Mouse (Mus musculus) hindbrain, embryonic 12.5 days (tissue): ENCODE measurements around the gene Klf1. TPM values are rescaled to one million over a fixed set of nuclear protein-coding genes. Genes with fewer than 3 reads are reported as not detected.
A peak's percentile ranks its signal among the peaks of the same experiment; 100 is the strongest.

Experiments
- ATAC-seq: fragments of 200-750 bp; cut with Nextera tagmentation; 2 replicates; pipeline ENCODE4 v1.8.0; 2017; ENCODE audit warnings: moderate TSS enrichment; ENCODE audit not compliant: low FRiP score
- H3K27ac ChIP-seq: fragments of 300-500 bp; sonication (generic); 2 replicates; pipeline ENCODE4 v1.5.1; 2016; ENCODE audit warnings: mild to moderate bottlenecking
- H3K27me3 ChIP-seq: fragments of 300-500 bp; sonication (generic); 2 replicates; pipeline ENCODE4 v1.6.1; 2016; ENCODE audit warnings: mild to moderate bottlenecking
- H3K36me3 ChIP-seq: fragments of 300-500 bp; sonication (generic); 2 replicates; pipeline ENCODE4 v1.6.1; 2016; ENCODE audit warnings: mild to moderate bottlenecking
- H3K4me1 ChIP-seq: fragments of 300-500 bp; sonication (generic); 2 replicates; pipeline ENCODE4 v1.6.1; 2016
- H3K4me2 ChIP-seq: fragments of 300-500 bp; sonication (generic); replicated peaks from 2 replicates; pipeline ENCODE4 v1.6.1; 2016; ENCODE audit warnings: mild to moderate bottlenecking
- H3K4me3 ChIP-seq: fragments of 300-500 bp; sonication (generic); 2 replicates; pipeline ENCODE4 v1.5.1; 2016; ENCODE audit warnings: mild to moderate bottlenecking
- H3K9ac ChIP-seq: fragments of 300-500 bp; sonication (generic); 2 replicates; pipeline ENCODE4 v1.6.1; 2016; ENCODE audit warnings: mild to moderate bottlenecking, moderate library complexity
- H3K9me3 ChIP-seq: fragments of 300-500 bp; sonication (generic); replicated peaks from 2 replicates; pipeline ENCODE4 v1.6.1; 2016; ENCODE audit warnings: mild to moderate bottlenecking
- WGBS: fragments of 180-500 bp; shearing (Covaris S2); methylation state at CpG from one replicate; pipeline ENCODE4 v1.1.7; 2016; 5-methylcytosine and 5-hydroxymethylcytosine counted together
- polyA plus RNA-seq: library from polyadenylated mRNA; unstranded; fragments of >200 nt; fragmentation: Nextera tagmentation; extraction: Ambion mirVana; gene quantifications from 2 replicates; pipeline ENCODE4 v1.2.1, GENCODE M21; 2016

Klf1 gene
- polyA plus RNA-seq, 1 experiment from 2014 or later, result 4.2 TPM

DNA sequence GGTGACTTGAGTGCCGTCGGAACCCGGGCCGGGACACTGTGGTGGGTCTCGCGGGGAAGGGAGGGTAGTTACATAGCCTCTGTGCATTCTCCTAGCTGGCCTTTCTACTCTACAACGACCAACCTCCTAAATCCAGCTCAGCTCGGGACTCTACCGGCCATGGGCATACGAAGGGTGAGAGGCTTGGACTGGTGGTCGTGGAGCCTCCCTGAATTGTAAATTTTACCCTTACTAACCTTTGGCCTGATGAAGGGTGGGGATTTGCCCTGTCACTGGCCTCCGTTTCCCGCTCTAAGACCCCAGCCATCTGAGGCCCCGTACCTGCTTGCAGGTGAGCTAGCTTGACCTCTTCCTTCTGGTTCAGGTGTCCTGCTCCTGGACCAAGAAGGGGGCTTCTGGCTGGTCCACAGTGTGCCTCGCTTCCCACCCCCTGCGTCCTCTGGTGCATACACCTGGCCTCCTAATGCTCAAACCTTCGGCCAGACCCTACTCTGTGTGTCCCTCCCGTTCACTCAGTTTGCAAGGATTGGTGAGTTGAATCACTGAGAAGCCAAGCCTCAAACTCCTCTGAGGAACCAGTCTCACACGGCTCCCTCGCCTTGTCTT is 7.5 kb downstream of the Klf1 start:
- H3K9ac ChIP-seq, result no peak overlapping the region
- no peaks in the 10 kb centered on the region for H3K9me3 ChIP-seq
- no peak overlapping the region for H3K27ac ChIP-seq
- H3K36me3 ChIP-seq, result peaks cover 38% of the 10 kb centered on the region
- H3K4me1 ChIP-seq, result peaks cover 21% of the 10 kb centered on the region
- WGBS, result 51% methylated on average over 20 of the region's 20 CpGs
- peaks cover 60% of the 10 kb centered on the region for H3K27me3 ChIP-seq
- peak overlapping the region; percentile 42 for H3K4me3 ChIP-seq
- peak overlapping the region; percentile 62 for H3K4me2 ChIP-seq
- ATAC-seq, result peak; percentile 15

DNA sequence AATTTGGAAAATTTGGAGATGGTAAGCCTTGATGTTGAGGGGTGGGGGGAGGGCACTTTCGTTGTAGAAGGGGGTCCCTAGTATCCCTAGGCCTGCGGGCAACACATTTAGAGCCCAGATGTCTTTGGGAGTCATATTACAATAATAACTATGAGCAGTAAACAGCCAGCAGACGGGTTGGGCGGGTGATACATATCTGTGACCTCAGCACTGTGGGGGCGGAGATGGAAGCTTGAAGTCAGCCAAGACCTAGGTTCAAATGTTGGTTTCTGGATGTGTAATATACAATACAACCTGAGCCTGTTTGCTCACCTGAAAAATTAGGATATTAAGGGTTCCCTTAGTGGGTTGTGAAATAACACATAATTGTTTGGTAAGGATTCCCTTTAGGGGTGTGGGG is 8.2 kb downstream of the Klf1 start:
- 81% methylated on average over 5 of the region's 5 CpGs for WGBS
- Histone ChIP-seq H3K27ac (no peak overlapping the region), H3K4me2 (no peak overlapping the region), H3K36me3 (peaks cover 43% of the 10 kb centered on the region), H3K9me3 (no peaks in the 10 kb centered on the region), H3K27me3 (peaks cover 62% of the 10 kb centered on the region), H3K4me3 (no peak overlapping the region), H3K4me1 (peaks cover 21% of the 10 kb centered on the region), H3K9ac (no peak overlapping the region)
- ATAC-seq, result no peak

DNA sequence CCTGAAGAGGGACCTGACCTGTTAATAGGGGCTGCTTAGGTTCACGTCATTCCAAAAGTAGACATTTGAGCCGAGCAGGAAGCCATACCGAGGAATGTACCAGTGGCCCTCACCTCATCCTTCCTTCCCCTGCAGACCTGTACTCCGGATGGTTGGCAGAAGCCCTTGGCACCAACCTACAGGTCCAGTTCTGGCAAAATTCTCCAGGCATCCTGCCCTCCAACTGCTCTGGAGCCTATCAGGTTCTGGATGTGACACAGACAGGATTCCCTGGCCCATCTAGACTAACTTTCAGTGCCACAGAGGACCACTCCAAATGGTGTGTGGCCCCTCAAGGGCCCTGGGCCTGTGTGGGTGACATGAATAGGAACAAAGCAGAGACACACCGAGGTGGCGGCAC is 8.8 kb downstream of the Klf1 start:
- no peaks in the 10 kb centered on the region for H3K9me3 ChIP-seq
- no peak overlapping the region for H3K27ac ChIP-seq
- H3K9ac ChIP-seq, result no peak overlapping the region
- H3K27me3 ChIP-seq, result peaks cover 68% of the 10 kb centered on the region
- H3K4me3 ChIP-seq, result no peak overlapping the region
- ATAC-seq, result no peak
- H3K36me3 ChIP-seq, result peaks cover 49% of the 10 kb centered on the region
- H3K4me2 ChIP-seq, result no peak overlapping the region
- H3K4me1 ChIP-seq, result peaks cover 21% of the 10 kb centered on the region
- WGBS, result 80% methylated on average over 6 of the region's 6 CpGs

DNA sequence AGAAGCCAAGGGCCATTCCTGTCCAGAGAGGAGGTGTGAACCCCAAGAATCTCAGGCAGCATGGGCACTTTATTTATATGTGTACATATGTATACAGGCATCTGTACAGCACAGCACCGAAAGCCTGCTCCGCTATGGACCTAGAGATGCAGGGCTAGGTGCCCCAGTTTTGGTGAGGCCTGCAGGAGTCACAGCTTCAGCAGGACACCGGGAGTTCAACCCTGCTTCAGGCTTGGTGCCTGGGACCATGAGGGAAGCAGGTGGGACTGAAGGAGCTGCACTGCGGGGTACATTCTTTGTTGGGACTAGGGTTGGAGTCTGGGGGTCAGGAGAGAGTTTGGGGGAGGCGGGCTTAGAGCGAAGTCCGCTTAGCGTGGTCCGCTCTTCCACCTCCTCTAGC is 10.1 kb downstream of the Klf1 start:
- Histone ChIP-seq H3K27me3 (peaks cover 81% of the 10 kb centered on the region), H3K4me2 (no peak overlapping the region), H3K9ac (no peak overlapping the region), H3K4me1 (peaks cover 21% of the 10 kb centered on the region), H3K36me3 (peaks cover 62% of the 10 kb centered on the region), H3K9me3 (no peaks in the 10 kb centered on the region), H3K4me3 (no peak overlapping the region), H3K27ac (no peak overlapping the region)
- WGBS, result 85% methylated on average over 9 of the region's 9 CpGs
- ATAC-seq, result no peak

DNA sequence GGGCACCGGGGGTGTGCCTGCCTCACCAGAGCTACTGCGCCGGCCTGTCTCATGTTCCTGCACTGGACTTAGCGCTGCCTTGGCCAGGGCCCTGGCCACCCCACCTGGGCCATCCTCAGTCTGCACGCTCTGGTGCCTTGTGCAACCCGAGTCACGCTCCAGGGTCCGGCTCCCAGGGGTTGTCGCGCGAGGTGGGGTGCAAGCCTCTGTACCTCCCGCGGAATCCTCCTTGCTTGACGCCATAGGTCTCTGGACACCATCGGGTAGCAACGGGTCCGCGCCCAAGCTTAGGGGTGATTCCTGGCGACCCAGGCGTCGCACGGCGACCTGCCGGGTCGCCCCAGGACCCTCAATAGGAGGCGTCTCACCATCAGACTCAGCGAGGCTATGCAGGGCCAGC is 10.7 kb downstream of the Klf1 start:
- H3K36me3 ChIP-seq, result peaks cover 67% of the 10 kb centered on the region
- peak overlapping the region; percentile 32 for H3K4me3 ChIP-seq
- 20% methylated on average over 27 of the region's 27 CpGs for WGBS
- no peak for ATAC-seq
- H3K4me1 ChIP-seq, result peaks cover 21% of the 10 kb centered on the region
- H3K9ac ChIP-seq, result no peak overlapping the region
- H3K27ac ChIP-seq, result no peak overlapping the region
- no peaks in the 10 kb centered on the region for H3K9me3 ChIP-seq
- H3K27me3 ChIP-seq, result peaks cover 86% of the 10 kb centered on the region
- H3K4me2 ChIP-seq, result peak overlapping the region; percentile 55

DNA sequence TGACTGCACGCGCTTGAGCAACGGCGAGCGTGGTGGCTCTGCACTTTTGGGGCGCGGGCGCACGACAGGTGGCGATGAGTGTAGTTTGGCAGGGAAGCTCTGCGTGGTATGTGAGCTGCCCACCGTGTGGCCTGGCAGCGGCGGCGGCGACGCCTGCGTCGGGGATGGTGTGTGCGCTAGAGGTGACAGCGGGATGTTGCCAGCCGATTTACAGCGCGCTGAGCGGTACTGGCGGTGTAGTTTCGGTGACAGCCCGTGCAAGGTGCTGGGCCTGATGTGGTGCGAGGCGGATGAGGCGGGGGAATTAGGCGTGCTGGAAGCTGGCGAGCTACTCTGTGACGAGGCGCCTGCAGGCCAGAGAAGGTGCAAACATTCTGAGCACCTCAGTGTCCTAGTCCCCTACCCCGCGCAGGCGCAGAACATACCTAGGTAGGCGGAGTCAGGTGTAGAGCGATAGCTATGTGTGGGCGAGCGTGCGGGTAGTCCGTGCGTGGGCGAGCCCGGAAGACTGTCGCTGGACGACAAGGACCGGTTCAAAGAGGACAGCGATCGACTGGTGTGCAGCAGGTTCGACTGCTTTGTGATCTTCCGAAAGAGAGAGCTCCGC is 11.3 kb downstream of the Klf1 start:
- under 1% methylated on average over 55 of the region's 55 CpGs for WGBS
- H3K36me3 ChIP-seq, result peaks cover 73% of the 10 kb centered on the region
- no peaks in the 10 kb centered on the region for H3K9me3 ChIP-seq
- peaks cover 21% of the 10 kb centered on the region for H3K4me1 ChIP-seq
- peaks cover 92% of the 10 kb centered on the region for H3K27me3 ChIP-seq
- peak overlapping the region; percentile 55 for H3K4me2 ChIP-seq
- H3K27ac ChIP-seq, result no peak overlapping the region
- no peak for ATAC-seq
- peak overlapping the region; percentile 49; the same call in 1 of the 2 replicates for H3K9ac ChIP-seq
- peak overlapping the region; percentile 32 for H3K4me3 ChIP-seq

DNA sequence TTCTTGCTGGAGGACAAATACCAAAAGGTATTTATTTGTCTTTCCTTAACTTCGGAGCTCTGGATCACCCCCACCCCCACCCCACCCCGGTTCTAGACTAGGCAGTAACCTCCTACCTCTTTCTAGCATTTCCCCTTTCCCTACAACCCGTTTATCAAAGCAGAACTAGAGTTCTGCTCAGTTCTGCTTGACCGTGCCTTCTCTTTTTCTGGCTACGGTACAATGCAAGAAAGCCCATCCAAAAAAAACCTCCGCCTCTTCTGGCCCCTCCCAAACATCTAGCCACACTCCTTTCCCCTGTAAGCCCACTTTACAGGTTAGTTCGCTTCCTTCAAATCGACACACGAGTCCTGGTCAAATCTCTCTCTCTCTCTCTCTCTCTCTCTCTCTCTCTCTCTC is 11.8 kb downstream of the Klf1 start:
- Histone ChIP-seq H3K27ac (no peak overlapping the region), H3K9me3 (no peaks in the 10 kb centered on the region), H3K4me3 (peak overlapping the region; percentile 32), H3K36me3 (peaks cover 78% of the 10 kb centered on the region), H3K9ac (peak overlapping the region; percentile 49; the same call in 1 of the 2 replicates), H3K4me1 (peaks cover 19% of the 10 kb centered on the region), H3K4me2 (peak overlapping the region; percentile 55), H3K27me3 (peaks cover 97% of the 10 kb centered on the region)
- 12% methylated on average over 9 of the region's 9 CpGs for WGBS
- no peak for ATAC-seq

DNA sequence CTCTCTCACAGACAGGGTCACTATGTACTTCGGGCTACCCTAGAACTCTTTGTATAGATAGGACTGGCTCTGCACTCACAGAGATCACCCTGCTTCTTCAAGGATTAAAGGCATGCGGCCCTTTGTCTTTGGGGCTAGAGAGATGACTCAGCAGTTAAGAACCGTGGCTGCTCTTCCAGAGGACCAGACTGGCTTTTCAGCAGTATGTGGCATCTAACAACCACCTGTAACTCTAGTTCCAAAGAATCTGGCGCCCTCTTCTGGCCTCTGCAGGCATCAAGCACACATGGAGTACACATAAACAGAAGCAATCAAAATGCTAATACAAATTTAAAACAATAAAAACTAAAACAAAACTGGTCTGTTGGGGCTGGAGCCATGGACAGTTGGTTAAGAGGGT is 12.2 kb downstream of the Klf1 start:
- Histone ChIP-seq H3K4me3 (no peak overlapping the region; the same call in 1 of the 2 replicates), H3K9ac (no peak overlapping the region), H3K9me3 (no peaks in the 10 kb centered on the region), H3K4me1 (peaks cover 16% of the 10 kb centered on the region), H3K27ac (no peak overlapping the region), H3K27me3 (peaks cover 99% of the 10 kb centered on the region), H3K4me2 (peak overlapping the region; percentile 55), H3K36me3 (peaks cover 81% of the 10 kb centered on the region)
- WGBS, result 34% methylated on average over 4 of the region's 4 CpGs
- ATAC-seq, result no peak

DNA sequence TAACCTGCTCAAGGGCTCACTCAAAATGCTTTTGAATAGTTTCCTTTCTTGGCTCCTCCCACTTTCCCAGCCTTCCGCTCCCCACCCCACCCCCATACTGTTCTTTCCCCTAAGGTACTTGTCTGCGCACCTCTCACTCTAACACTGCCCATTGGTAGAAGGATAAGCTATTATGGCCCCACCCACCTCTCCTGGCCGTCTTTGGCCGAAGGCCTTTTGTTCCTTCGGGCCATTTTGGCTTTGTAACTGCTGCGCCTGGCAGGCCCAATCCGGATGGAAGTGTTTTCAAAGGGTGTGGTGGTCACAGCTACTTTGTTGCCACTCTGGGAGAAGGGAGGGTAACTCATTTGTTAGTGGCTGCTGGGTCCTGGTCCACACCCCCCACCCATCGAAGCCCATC is 13.5 kb downstream of the Klf1 start:
- H3K4me2 ChIP-seq, result no peak overlapping the region
- H3K27me3 ChIP-seq, result peaks cover 95% of the 10 kb centered on the region
- peaks cover 86% of the 10 kb centered on the region for H3K36me3 ChIP-seq
- H3K9me3 ChIP-seq, result no peaks in the 10 kb centered on the region
- no peak for ATAC-seq
- no peak overlapping the region for H3K9ac ChIP-seq
- no peak overlapping the region for H3K27ac ChIP-seq
- 94% methylated on average over 8 of the region's 8 CpGs for WGBS
- no peak overlapping the region for H3K4me3 ChIP-seq
- peaks cover 11% of the 10 kb centered on the region for H3K4me1 ChIP-seq

DNA sequence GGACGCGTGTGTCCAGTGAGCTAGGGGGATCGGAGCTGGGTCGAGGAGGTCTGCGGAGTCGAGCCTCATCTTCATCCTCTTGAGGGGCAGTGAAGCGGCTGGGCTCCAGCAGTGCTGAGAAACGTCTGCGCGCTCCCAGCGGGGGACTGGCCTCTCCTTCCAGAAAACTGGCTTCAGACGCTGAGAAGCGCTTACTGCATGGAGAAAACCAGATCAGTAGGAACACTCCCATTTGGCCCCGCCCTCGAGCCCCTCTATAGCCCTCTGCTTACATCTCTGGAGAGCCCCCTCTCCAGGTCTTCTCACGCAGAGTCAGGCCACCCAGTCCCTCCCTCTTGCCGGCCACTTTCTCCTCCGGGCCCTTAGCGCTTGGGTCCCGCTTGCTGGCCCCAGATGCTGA is 16.1 kb downstream of the Klf1 start:
- WGBS, result 25% methylated on average over 20 of the region's 20 CpGs
- ATAC-seq, result no peak
- Histone ChIP-seq H3K36me3 (peaks cover 84% of the 10 kb centered on the region), H3K27me3 (peaks cover 79% of the 10 kb centered on the region), H3K27ac (no peak overlapping the region), H3K4me1 (peaks cover 8% of the 10 kb centered on the region), H3K9ac (no peak overlapping the region), H3K9me3 (no peaks in the 10 kb centered on the region), H3K4me3 (no peak overlapping the region), H3K4me2 (no peak overlapping the region)

DNA sequence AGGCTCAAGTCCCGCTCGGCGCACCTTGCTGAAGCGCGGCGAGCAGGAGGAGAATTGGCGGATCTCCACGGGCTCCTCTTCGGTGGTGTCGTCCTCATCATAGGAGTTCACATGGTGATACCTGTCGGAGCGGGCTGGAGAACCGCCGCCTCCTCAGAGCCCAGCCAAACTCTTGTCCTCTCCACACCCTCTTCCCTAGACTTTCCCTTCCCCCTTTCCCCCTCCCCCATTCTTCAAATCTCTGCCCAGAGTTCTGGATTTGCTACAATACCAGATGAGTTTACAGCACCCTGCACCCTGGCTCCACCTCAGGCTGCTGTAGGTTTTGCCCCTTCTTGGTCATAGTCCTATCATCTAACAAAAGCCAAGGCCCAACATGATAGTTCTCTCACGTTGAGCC is 16.9 kb downstream of the Klf1 start:
- Histone ChIP-seq H3K4me1 (no peaks in the 10 kb centered on the region), H3K4me2 (no peak overlapping the region), H3K9ac (no peak overlapping the region), H3K4me3 (no peak overlapping the region), H3K36me3 (peaks cover 84% of the 10 kb centered on the region), H3K27ac (no peak overlapping the region), H3K9me3 (no peaks in the 10 kb centered on the region), H3K27me3 (peaks cover 71% of the 10 kb centered on the region)
- 87% methylated on average over 15 of the region's 15 CpGs for WGBS
- ATAC-seq, result no peak

DNA sequence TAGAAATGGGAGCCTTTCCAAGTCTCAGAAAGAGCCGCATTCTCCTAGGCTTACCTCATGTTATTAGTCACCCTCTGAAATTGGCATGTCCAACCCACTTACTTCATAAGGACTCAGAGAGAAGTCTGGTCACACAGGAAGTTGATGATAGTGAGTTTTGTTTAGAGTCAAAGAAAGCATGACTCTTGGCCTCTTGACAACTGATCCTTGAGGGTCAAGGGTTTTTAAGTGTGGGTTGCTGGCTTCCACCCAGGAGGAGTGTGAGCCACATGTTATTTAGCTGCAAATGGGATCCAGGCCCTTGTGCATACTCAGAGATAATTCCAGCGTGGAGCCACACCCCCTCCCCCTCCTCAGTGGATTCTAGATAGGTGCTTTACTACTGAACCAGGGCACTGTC is 19.9 kb downstream of the Klf1 start:
- Histone ChIP-seq H3K4me1 (no peaks in the 10 kb centered on the region), H3K9ac (no peak overlapping the region), H3K27me3 (peaks cover 51% of the 10 kb centered on the region), H3K4me3 (no peak overlapping the region), H3K9me3 (no peaks in the 10 kb centered on the region), H3K4me2 (no peak overlapping the region), H3K36me3 (peaks cover 76% of the 10 kb centered on the region), H3K27ac (no peak overlapping the region)
- ATAC-seq, result no peak
- 85% methylated on average over 2 of the region's 2 CpGs for WGBS

DNA sequence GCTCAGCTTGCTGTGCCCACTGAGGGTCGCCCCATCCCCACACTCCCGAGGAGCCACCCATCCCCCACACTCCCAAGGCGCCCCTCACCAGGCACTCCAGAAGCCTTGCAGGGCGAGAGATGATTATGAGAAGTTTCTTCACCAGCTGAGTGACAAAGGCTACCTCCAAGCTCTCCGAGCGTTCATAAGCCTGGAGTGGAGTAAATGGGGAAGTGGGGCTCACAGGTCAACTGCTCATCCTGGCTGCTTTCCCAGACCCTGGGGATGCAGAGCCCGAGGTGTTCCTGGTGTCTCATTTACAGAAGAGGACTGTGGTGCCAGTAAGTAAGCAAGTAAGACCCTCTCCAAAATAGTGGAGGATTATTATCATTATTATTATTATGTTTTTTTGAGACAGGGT is 23.8 kb downstream of the Klf1 start:
- Histone ChIP-seq H3K27me3 (peaks cover 50% of the 10 kb centered on the region), H3K9ac (no peak overlapping the region), H3K36me3 (peaks cover 60% of the 10 kb centered on the region), H3K4me1 (peaks cover 12% of the 10 kb centered on the region), H3K9me3 (no peaks in the 10 kb centered on the region), H3K27ac (no peak overlapping the region), H3K4me2 (no peak overlapping the region), H3K4me3 (no peak overlapping the region)
- no peak for ATAC-seq
- 80% methylated on average over 7 of the region's 7 CpGs for WGBS
